Mouse (Mus musculus) embryo, embryonic 11 days (tissue): ENCODE data around the gene A930033H14Rik.

Experiments
- DNase-seq: peaks from one replicate; pipeline ENCODE4 v3.0.0-alpha.2; 2015

The A930033H14Rik gene

DNA sequence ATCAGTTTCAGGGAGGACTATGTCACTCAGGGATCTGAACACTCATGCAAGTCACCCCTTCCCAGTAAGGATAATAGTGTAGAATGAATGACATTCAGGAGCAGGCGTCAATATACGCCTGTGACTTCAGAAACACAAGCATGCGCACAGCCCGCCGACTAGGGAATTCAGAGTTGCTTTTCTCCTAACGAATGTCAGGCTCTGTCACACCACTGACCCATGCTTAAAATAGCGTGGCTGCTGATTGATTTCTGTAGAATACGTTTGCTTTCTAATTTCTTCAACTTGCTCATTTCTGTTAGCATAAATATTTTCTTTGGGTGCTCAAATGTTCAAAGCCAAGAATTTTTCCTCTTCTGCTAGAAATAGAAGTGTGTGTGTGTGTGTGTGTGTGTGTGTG, 13.1 kb upstream of the A930033H14Rik start:
- no peak for DNase-seq

DNA sequence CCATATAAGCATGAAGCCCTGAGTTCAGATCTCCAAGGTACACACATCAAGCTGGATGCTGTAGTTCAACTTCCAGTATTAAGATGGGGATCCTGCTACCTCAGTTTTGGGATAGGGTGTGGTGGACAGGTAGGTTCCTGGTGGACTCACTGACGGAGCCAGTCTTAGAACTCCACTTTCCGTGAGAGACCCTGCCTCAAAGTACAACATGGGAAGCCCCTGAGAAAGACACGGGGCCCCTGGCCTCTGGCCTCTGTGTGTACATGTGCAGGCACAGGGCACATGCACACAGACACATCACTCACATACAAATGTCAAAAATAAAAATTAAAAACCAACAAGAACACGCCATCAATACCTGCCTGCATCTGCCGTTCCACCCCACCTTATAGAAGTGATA, 12.6 kb upstream of the A930033H14Rik start:
- no peak for DNase-seq

DNA sequence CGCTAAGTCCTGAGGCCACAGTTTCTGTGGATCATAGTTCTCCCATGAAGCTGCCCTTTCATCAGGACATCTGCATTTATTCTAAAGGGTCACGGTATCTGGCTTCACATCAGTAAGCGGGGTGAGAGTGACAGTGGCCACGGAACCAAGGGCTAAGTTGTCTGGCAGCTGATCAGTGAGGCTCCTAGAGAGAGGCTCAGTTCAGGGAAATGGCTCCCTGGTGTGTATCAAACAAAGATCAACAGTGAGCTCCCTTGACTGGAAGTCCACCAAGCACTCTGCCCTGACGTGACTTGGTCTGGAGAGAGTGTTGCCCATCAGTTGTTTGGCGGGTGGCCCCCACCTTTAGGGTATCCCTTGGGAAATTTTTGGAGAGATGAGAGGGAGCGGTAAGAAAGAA, 11.4 kb upstream of the A930033H14Rik start:
- DNase-seq = no peak

DNA sequence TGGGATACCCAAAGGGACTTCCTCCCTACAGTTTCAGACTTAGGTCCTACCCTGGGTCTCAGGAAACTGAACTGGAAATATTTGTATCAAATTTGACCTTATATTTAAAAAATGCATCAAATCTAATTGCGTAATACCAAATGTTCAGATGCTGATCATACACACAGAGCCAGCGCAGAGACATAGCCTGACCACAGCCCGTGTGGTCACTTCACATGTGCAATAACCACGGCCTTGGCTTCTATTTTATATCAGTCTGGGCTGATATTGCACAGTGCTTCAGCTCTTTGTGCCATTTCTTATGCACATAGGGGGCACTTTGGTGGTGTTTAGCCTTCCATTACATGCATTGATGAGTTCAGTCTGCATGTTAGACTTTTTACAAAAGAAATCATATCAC, 10.3 kb upstream of the A930033H14Rik start:
- no peak for DNase-seq

DNA sequence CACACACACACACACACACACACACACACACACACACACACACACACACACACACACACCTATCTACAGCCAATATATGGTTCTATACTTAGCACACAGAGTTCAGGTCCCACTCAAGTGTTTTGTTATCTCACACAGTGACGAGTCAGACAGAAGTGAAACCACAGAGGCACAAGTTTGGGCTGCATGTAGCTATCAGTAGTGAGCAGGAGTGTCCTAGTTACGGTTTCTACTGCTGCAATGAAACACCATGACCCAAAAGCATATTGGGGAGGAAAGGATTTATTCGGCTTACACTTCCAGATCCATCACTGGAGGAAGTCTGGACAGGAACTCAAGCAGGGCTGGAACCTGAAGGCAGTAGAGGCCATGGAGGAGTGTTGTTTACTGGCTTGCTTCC, 9.1 kb upstream of the A930033H14Rik start:
- no peak for DNase-seq

DNA sequence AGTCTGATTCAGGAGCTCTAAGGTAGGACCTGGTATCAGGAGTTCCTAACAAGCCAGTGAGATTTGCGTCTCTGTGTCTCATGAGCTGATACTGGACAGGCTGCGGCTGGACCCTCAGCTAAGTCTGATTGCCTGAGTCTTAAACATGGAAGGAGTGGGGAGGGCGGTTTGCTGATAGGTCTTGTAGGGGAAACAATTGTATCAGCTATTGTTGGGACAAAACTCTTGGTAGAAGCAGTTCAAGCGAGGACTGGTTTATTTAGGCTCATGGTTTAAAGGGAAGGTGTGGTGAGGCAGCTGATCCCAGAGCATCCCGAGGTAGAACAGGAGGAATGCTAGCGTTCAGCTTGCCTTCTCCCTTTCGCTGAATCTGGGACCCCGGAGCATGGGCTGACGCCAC, 8.2 kb upstream of the A930033H14Rik start:
- no peak for DNase-seq

DNA sequence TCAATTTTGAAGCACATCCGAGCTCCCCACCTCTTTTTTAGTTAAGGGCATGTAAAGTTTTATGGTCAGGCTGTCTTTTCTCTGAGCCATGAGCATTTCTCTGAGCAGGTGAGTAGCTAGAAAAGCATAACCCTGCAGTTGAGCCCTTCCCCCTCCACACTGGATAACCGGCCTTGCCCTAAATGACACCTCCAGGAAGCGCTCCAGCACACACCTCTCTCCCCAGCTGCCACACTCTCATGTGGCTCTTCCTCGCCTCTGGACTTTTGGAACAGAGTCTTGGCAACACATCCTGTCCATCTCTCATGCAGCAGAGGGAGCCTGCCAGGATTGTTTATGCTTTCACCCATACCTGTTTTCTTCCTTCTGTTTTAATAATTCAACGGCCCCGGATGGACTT, 7.4 kb upstream of the A930033H14Rik start:
- no peak for DNase-seq

DNA sequence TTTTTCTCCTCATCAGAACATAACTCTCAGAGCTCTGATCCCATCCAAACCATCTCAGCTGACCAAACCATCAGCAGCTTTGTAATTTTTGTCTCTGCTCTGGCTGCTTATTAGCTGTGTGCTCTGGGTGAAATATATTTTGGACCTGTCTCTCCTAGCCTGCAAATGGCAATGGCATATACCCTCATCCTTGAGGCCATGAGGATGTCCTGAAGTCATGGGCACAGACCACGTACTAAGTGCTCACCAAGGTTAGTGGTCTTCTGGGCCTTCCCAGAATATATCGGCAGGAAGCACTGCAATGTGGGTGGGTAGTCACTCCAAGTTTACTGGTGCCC, 6.4 kb upstream of the A930033H14Rik start:
- no peak for DNase-seq

DNA sequence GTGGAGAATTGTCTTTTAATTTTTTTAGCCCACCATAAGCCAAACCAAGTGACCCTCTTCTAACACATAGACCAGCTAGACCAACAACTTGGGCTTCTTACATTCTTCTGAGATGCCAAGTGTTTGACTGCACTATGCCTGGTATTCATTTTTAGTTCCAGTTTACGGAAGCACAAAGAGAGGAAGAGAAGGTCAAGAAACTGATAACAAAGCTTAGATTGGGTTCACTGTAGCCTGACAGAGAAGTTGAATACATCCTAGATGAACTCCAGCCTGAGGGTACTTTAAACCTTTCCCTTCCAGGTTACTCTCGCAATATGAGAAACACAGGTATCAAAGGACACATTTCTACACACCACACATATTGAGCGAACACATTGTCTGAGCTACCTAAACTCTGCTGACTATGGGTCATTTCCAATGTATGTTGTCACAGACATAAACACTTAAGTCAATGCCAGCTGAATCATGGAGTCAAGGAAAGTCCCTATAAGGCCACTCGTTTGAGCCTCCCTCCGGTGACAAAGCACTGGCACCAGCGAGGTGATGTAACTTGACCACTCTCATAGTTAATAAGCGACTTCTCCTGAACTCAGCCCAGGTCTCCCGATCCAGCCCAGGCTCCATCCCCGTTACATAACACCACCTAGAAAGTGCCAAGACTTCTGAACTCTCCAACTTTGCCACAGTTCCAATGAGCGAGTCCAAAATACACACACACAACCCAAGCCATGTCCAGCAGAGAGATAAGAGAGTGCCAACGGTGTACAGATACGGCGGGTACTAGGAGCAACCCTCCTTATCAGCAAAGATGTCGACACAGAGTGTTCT, 5.8 kb upstream of the A930033H14Rik start:
- no peak for DNase-seq

DNA sequence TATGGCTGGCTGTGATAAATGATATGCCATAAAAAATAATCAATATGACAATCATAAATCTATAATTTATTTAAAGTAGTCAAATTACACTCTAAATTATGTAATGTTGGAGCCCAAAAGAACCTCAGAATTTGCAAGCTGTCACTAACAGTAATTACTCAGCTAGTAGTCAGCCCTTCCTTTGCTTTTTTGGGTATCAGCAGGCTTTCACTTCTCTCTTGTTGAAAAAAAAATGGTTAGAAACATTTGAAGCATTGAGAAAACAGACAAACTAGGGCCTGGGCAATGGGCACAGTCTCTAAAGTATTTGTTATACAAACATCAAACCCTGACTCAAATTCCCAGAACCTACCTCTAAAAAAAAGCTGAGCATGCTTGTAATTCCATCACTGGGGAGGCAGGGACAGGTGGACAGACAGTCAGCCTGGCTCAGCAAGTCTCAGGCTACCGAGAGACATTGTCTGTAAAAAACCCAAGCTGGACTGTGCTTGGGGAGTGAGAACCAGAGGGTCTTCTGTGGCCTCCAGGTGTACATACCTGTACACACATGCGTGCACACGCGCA, 4.3 kb upstream of the A930033H14Rik start:
- DNase-seq = no peak

DNA sequence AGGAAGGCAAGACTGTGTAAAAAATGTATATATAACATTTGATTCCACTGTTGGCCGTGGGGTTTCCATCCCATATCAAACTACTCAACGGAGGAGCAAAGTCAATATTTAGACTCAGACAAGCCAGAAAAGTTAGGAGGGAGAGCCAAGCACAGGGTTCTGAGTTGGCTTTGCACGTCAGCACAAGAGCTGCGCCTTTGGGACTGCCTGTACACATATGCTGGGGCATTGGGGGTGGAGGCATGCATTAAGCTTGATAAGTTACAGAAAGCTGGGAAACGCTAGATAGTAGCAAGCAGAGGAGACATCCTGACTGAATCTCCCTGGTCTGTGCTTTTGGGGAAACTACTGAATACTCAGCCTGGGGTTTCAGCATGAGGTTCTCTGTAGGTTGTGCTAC, 1.1 kb upstream of the A930033H14Rik start:
- peak; percentile 30 for DNase-seq

DNA sequence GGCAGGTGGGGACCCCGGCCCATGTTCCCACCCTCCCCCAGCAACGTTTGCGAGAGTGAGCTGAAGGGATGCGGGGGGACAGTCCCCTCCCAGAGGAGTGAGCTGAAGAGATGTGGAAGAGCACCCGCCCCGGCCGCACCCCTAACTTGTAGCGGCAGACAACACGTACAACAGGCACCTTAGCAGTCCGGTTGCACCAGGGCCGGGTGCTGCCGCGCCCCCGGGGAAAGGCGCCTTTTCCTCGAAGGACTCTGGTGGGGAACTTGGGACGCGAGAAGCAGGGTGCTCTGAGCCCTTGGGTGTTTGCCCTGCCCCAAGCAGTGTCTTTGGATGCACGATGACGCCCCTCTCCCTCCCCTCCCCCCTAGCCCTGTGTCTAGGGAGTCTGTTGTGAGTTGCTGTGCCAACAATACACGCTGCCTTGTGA, 566 bp upstream of the A930033H14Rik start:
- peak; percentile 70 for DNase-seq

DNA sequence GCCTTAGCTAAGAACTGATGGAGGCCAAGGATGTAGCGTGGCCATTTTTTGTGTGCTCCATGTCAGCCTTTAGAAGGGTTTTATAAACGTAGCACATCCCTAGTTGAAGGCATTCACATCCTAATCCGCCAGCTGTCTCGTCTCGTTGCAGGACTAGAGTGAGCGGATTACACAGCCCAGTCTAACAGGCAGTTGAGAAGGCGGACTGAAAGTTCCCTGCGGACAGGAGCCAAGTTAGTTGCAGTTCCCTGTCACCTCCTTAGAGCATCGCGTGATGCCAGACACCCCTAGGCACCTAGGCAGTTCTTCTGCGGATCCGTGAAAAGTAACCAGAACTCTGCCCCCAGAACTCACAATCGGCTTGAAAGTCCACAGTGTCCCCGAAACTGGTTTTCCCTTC, 922 bp downstream of the A930033H14Rik start:
- peak; percentile 65 for DNase-seq

DNA sequence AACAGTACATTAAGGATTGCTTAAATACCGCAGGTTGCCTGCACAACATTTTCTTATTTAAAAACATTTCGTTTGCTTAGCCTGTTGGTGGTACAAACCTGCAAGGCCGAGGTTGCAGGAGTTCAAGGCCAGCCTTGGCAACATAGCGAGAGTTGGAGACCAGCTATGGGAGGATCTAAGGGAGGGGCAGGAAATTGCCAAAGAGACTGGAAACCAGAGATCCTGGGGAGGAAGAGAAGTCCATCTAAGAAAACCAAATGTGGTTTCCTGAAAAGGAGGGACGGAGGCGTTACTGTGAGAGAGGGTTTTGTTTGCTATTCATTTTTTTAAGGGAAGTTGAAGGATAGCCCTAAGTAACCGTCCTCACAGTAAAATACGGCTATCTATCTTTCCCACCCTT, 1.3 kb downstream of the A930033H14Rik start:
- DNase-seq = peak; percentile 9

DNA sequence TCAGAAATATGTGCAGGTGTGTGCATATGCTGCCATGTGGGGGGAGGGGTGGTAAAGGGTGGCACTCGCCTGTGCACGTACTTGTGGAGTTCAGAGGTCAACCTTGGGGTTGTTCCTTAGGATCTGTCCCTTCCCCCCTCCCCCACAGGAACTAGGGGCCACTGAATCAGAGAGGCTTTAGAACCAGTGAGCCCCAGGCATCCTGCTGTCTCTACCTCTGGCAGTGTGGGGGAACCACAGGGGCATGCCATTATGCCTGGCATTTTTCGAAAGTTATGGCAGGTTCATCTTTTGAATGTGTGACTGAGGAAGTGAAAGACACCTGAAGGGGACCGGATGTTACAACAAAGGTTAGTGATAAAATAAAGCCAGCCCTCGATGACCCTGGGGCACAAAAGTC, 2.2 kb downstream of the A930033H14Rik start:
- no peak for DNase-seq

DNA sequence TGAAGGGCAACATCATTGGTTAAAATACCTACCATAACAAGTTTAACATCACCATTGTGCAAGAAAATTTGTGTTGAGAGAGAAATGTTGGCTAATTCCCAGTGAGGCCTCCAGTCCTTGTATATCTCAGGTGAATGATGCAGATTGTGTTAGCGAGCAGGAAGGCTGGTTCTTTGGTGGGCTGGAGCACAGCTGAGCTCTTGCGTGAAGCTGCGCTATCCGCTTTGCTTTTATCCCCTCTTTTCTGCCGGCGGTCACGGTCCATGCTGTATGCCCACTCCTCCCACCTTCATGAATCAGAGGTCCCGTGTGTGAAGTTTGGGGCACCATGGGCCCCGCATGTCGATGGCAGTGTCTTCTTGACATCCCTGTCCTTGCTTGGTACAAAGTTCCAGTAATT, 2.9 kb downstream of the A930033H14Rik start:
- DNase-seq = no peak

DNA sequence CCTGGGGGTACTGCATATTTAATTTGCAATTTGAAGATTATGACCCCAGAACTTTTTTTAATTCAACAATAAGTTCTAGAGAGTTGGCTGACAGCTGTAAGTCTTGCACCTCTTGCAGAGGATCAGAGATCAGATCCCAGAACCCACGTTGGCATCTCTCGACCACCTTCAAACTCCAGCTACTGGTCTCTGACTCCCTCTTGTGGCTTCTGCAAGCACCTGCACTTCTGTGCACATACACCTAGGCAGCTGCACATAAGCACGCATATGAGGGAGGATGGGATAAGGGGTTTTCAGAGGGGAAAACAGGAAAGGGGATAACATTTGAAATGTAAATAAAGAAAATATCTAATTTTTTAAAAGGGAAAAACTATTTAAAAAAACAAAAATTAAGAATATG, 4.2 kb downstream of the A930033H14Rik start:
- no peak for DNase-seq

DNA sequence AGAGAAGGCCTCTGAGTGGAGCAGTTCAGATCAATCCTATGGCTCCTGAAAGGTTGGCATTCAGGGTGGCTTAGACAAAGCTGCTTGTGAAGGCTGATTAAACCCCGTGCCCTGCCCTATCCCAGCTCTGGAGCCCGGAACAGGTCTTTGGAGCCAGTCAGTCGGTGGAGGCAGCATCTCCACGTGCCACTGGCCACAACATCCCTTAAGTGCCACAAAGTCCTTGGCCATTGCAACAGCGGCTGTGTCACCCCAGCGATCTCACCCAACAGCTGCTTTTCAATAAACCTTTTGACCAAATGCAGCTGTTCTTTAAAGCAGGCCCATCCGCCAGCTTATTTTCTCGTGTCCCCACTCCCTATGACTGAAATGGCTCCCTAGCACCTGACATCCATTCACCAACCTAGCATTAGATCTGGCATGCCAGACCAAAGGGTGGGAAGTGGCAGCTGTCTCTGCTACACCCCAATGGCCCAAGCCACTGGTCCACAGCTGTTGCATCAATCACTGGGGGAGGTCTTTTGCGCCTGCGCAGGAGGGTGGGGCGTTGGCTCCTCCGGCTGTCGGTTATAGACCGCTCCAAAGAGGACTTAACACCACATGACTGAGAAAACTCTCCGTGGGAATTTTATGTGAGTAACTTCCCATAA, 4.8 kb downstream of the A930033H14Rik start:
- no peak for DNase-seq

DNA sequence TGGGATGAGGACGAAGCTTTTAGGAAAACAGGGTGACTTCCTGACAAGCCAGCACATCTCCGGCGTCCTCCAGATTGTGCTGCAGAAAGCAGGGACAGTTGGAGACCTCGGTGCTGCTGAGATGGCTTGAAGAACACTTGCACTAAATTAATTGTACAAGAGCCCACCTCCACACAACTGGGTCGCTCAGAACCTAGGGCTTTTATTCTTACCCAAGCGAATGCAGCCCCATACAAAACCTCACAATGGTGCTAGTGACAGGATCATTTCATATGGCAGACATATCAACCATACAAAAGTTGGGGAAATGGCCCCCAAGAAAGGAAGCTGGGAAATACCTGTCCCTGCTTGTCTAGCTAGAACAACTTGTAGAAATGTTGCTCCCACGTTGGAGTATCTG, 5.4 kb downstream of the A930033H14Rik start:
- DNase-seq = no peak

DNA sequence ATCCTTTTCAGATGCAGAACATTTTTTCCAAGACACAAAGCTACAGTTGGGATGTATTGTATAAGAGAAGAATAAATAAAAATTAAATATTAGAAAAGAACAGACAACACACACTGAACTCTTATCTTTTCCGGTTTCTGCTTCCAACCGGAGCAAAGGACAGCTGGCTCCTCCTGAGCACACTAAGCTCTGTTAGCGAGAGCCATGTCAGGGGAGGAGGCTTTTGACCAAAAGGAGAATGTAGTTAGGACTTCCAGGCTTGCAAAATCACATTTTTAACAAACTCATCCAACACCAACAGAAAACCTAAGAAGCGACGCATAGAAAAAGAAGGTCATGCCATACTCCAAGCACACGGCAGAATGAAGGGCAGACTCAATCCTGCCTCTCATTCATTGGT, 6.8 kb downstream of the A930033H14Rik start:
- DNase-seq = no peak

DNA sequence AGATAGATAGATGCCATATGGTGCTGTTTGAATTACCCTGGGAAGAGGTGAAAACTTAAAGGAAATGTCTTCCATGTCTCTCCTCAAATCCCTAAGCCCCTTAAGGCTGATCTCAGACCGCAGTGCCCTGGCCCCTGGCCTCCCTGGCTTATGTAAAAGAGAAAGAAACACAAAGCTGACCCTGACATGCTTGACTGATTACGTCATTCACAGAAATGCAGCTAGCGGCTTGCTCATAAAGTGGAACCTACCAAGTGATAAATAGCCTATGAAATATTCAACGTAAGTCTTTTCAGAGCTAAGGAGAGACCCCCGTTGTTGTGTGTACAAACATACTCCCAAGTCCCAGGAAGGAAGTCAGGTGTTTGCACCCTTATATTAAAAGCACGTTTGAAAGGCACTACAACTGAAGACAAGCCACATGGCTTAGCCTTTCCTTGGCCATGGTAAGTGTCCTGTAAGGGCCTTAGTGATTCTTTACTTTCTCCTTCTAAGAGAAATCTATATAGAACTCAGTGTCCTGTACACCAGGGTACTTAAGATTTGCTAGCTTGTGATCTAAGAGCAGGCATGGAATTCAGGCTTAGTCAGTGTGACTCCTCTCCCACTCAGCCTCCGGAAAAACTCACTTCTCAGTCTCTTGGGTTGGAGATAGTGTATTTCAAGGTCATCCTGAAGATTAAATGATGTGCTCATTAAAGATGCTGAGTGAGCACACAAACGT, 8.1 kb downstream of the A930033H14Rik start:
- peak; percentile 45 for DNase-seq

DNA sequence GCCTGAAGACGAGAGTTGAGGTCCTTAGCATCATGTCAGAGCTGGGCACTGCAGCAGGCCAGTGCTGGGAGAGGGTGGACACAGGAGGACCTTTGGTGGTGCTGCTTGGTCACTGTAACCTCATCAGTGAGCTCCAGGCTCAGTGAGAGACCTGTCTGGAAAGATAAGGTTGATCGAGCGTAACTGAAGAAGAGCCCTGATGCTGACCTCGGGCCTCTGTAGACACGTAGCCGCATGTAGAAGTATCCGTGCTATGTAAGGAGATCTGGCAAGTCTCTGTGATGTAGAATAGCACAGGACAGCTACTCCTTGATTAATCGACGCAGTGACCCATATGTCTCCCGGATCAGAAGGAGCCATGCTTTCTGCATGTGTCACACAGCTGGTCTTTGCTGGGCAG, 19.2 kb downstream of the A930033H14Rik start:
- DNase-seq = no peak

DNA sequence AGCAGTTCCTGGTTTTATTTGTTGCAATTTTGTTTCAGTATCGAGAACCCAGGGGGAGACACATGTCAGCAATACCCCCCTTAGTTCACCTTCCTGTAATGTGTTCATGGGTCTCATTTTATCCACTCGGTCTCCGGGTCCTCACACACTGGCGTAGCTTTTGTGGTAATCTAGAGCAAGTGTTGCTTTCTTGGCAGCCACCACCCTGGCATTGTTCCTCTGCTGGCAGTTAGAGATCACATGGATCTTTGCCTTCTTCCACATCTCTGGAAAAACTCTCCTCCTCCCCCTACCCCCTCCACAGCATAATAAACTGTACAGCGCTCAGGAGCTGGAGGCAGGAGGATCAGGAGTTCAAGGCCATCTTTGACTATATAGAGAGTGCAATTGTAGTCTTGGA, 20.6 kb downstream of the A930033H14Rik start:
- DNase-seq = no peak
